Mouse (Mus musculus) brain, embryonic 14.5 days (tissue): ENCODE data around the gene Nit2.

ENCODE experiments used
- CTCF ChIP-seq: fragments of 200-500 bp; IDR thresholded peaks from 2 replicates; pipeline ENCODE4 v1.5.1; 2012; ENCODE audit warnings: inconsistent platforms, mild to moderate bottlenecking, moderate library complexity, borderline replicate concordance; ENCODE audit not compliant: insufficient read depth, insufficient read length; ENCODE audit errors: extremely low read depth
- POLR2A ChIP-seq: fragments of 200-500 bp; IDR thresholded peaks from 2 replicates; pipeline ENCODE4 v1.6.1; 2012; ENCODE audit warnings: mild to moderate bottlenecking, inconsistent platforms, borderline replicate concordance; ENCODE audit not compliant: poor library complexity, insufficient read depth, insufficient read length, severe bottlenecking; ENCODE audit errors: extremely low read depth

DNA sequence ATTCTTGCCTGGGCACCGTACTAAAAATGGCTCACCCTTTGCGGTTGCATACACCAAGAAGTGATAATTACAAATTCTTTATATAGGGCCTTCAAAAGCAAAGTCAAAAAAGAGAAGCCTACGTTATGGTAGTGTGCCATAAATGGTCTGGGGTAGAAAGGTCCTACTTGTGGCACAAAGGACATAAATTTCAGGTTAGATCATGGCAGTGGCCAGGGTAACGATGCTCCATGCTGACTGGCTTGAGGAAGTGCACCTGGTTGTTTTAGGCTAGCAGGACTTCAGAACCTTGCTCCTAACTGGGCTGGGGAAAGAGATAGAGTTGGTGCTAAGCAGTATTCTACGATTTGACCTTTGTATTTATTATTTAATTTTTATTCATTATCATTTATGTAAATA is 372 bp upstream of the Nit2 start:
- TF ChIP-seq CTCF (no peak), POLR2A (no peak)
